Mouse (Mus musculus): ENCODE measurements around the gene Npr2. TPM values are rescaled to one million over a fixed set of nuclear protein-coding genes. Genes with fewer than 3 reads are reported as not detected.
A peak's percentile ranks its signal among the peaks of the same experiment; 100 is the strongest.

Npr2 gene
- polyA plus RNA-seq, 1 experiment from 2014 or later = 13.7 TPM

- Histone ChIP-seq H3K4me1 (ENCODE audit: insufficient read depth) (no peaks in the 10 kb centered on the region), H3K27me3 (ENCODE audit: insufficient read depth, low read length) (no peaks in the 10 kb centered on the region), H3K9ac (no peak overlapping the region), H3K36me3 (ENCODE audit: insufficient read depth) (no peaks in the 10 kb centered on the region), H3K4me3 (ENCODE audit: low read depth, low read length) (no peak overlapping the region), H3K27ac (ENCODE audit: low read depth) (no peak overlapping the region), H3K4me2 (no peak overlapping the region), H3K9me3 (ENCODE audit: low read depth, low read length) (no peaks in the 10 kb centered on the region)
- TF ChIP-seq CTCF (IDR thresholded peaks at IDR 0.05; ENCODE audit: low read depth) = no peak
- ATAC-seq (ENCODE audit: insufficient read depth) = no peak
- WGBS = 67% methylated on average over 9 of the region's 9 CpGs
- DNase-seq = no peak
Observed at GRCm38 (mm10) chr4:43600195-43600934, 31.4 kb upstream of the Npr2 start.

- WGBS = 49% methylated on average over 3 of the region's 3 CpGs
- TF ChIP-seq CTCF (IDR thresholded peaks at IDR 0.05; ENCODE audit: low read depth) = no peak
Observed at GRCm38 (mm10) chr4:43604099-43604498, 27.6 kb upstream of the Npr2 start.

DNA sequence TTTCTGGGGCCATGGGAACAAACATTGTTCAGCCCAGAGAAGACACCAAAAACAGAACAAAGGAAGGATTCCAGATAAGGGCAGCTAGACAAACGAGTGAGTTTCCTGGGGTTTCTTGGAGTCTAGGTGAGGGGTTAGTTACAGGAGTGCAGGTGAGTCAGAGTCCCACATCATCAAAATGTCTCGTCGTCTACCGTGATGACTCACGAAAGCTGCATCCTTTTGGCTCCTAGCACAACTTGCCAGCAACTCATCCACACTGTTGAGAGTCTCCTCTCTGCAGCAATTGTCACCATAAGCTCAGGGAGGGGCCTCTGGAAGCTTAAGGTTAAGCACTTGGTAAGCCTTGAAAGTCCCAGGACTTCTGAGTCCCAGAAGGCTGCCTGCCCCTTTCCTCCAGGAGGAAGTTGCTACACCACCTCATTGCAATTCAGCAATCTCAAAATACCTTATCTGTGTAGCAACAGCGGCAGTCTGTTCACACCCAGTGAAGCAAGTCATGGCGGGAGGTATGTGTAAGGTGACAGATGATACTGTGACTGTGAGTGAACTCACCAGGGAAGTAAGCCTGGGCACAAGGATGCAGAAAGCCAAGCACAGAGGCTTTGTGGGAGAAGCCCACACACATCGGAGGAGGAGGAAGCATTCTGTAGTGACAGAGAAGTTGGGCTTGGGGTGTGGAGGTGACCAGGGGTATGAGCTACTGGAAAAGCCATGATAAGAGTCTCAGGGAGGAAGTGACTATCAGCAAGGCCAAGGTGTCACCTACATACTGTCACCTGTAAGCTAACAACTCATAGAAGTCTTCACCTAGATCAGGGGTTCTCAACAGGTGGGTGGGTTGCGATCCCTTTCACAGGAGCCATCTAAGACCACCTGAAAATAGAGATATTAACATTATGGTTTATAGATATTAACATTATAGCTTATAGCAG, 26.7 kb upstream of the Npr2 start:
- no peaks in the 10 kb centered on the region for H3K4me1 ChIP-seq (ENCODE audit: insufficient read depth)
- no peak overlapping the region for H3K27ac ChIP-seq (ENCODE audit: low read depth)
- H3K4me3 ChIP-seq (ENCODE audit: low read depth, low read length) = no peak overlapping the region
- no peaks in the 10 kb centered on the region for H3K27me3 ChIP-seq (ENCODE audit: insufficient read depth, low read length)
- no peaks in the 10 kb centered on the region for H3K9me3 ChIP-seq (ENCODE audit: low read depth, low read length)
- ATAC-seq (ENCODE audit: insufficient read depth) = peak; percentile 35; the same call in 1 of the 2 replicates
- DNase-seq = no peak
- no peak for TF ChIP-seq CTCF (IDR thresholded peaks at IDR 0.05; ENCODE audit: low read depth)
- no peak overlapping the region for H3K4me2 ChIP-seq
- no peak overlapping the region for H3K9ac ChIP-seq
- H3K36me3 ChIP-seq (ENCODE audit: insufficient read depth) = no peaks in the 10 kb centered on the region
- 51% methylated on average over 9 of the region's 9 CpGs for WGBS

More at GRCm38 (mm10) chr4:43604099-43604498, 27.6 kb upstream of the Npr2 start:
- H3K4me1 ChIP-seq (ENCODE audit: insufficient read depth) = no peaks in the 10 kb centered on the region
- no peaks in the 10 kb centered on the region for H3K27me3 ChIP-seq (ENCODE audit: insufficient read depth, low read length)
- H3K9me3 ChIP-seq (ENCODE audit: low read depth, low read length) = no peaks in the 10 kb centered on the region
- H3K4me3 ChIP-seq (ENCODE audit: low read depth, low read length) = no peak overlapping the region
- H3K4me2 ChIP-seq = no peak overlapping the region
- H3K27ac ChIP-seq (ENCODE audit: low read depth) = no peak overlapping the region
- H3K36me3 ChIP-seq (ENCODE audit: insufficient read depth) = no peaks in the 10 kb centered on the region
- no peak for DNase-seq
- H3K9ac ChIP-seq = no peak overlapping the region
- ATAC-seq (ENCODE audit: insufficient read depth) = no peak

- Histone ChIP-seq H3K9ac (no peak overlapping the region), H3K4me1 (ENCODE audit: insufficient read depth) (no peaks in the 10 kb centered on the region), H3K4me2 (no peak overlapping the region), H3K9me3 (ENCODE audit: low read depth, low read length) (no peaks in the 10 kb centered on the region), H3K27ac (ENCODE audit: low read depth) (no peak overlapping the region), H3K27me3 (ENCODE audit: insufficient read depth, low read length) (no peaks in the 10 kb centered on the region), H3K4me3 (ENCODE audit: low read depth, low read length) (no peak overlapping the region), H3K36me3 (ENCODE audit: insufficient read depth) (no peaks in the 10 kb centered on the region)
- DNase-seq (no peak), ATAC-seq (ENCODE audit: insufficient read depth) (no peak)
- 52% methylated on average over 10 of the region's 10 CpGs for WGBS
- TF ChIP-seq CTCF (IDR thresholded peaks at IDR 0.05; ENCODE audit: low read depth) = no peak
Observed at GRCm38 (mm10) chr4:43612534-43612933, 19.2 kb upstream of the Npr2 start.

DNA sequence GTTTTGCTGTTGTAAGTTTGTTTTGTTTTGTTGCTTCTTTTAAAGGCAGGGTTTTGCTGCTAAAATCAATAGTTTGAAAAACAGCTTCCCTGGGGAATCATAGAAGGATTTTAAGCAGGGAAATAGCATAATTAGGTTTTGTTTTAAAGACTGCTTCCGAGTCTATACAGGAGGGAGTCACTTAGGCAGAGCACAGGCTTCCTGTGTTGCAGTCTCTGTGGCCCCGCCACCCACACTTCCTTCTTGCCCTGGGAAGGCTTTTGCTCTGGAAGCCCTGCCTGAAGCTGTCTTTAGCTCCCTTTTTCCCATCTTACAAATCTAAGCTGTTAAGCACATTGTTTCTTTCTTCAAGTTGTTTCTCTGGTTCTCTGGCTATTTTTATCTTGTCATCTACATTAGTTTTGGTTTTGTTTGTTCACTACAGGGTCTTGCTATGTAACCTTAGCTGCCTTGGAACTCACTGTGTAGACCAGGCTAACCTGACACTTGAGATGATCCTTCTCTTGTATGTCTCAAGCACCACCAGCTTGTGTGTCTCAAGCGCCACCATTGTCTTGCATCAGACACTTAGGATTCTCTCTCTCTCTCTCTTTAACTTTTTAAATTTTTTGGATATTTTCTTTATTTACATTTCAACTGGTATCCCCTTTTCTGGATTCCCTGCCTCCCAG, 18.5 kb upstream of the Npr2 start:
- Histone ChIP-seq H3K27ac (ENCODE audit: low read depth) (no peak overlapping the region), H3K4me1 (ENCODE audit: insufficient read depth) (no peaks in the 10 kb centered on the region), H3K4me3 (ENCODE audit: low read depth, low read length) (no peak overlapping the region), H3K9ac (no peak overlapping the region), H3K27me3 (ENCODE audit: insufficient read depth, low read length) (no peaks in the 10 kb centered on the region), H3K4me2 (no peak overlapping the region), H3K9me3 (ENCODE audit: low read depth, low read length) (no peaks in the 10 kb centered on the region), H3K36me3 (ENCODE audit: insufficient read depth) (no peaks in the 10 kb centered on the region)
- WGBS = 44% methylated on average over 3 of the region's 3 CpGs
- ATAC-seq (ENCODE audit: insufficient read depth) = no peak
- peak; percentile 37 for DNase-seq
- no peak for TF ChIP-seq CTCF (IDR thresholded peaks at IDR 0.05; ENCODE audit: low read depth)

DNA sequence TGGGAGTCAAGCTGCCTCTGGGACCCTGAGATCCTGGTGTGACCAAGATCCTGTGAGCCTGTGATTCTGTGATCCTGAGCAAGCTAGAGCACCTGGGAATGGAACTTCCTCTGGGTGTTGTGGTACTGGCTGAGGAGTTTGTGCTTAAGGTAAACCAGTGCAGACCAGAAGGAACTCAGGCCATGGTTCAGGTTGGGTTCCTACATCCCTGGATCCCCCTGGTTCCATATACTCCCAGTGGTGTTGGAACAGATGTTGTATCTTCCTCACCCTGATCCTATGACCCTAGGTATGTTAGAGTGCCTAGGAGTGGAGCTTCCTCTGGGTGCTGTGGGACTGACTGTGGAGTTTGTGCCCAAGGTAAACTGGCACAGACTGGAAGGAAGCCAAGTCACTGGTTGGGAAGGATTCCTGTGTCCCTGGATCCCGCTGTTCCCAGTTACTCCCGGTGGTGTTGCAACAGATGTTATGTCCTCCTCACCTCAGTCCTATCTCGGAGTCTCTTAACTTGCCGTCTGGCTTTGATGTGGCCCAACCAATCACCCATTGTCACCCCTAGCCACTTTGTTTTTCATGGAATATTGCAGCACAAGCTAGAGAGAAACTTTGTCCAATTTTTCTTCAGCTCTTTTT, 11.5 kb upstream of the Npr2 start:
- 62% methylated on average over 4 of the region's 4 CpGs for WGBS
- no peaks in the 10 kb centered on the region for H3K36me3 ChIP-seq (ENCODE audit: insufficient read depth)
- TF ChIP-seq CTCF (IDR thresholded peaks at IDR 0.05; ENCODE audit: low read depth) = no peak
- no peak overlapping the region for H3K4me3 ChIP-seq (ENCODE audit: low read depth, low read length)
- H3K4me2 ChIP-seq = no peak overlapping the region
- H3K27me3 ChIP-seq (ENCODE audit: insufficient read depth, low read length) = no peaks in the 10 kb centered on the region
- H3K4me1 ChIP-seq (ENCODE audit: insufficient read depth) = no peaks in the 10 kb centered on the region
- DNase-seq (no peak), ATAC-seq (ENCODE audit: insufficient read depth) (no peak)
- H3K9ac ChIP-seq = no peak overlapping the region
- no peak overlapping the region for H3K27ac ChIP-seq (ENCODE audit: low read depth)
- peaks cover 8% of the 10 kb centered on the region; the same call in 1 of the 2 replicates for H3K9me3 ChIP-seq (ENCODE audit: low read depth, low read length)
